Mouse (Mus musculus): ENCODE measurements around the gene Fbxw11.
A peak's percentile ranks its signal among the peaks of the same experiment; 100 is the strongest.

The Fbxw11 gene

DNA sequence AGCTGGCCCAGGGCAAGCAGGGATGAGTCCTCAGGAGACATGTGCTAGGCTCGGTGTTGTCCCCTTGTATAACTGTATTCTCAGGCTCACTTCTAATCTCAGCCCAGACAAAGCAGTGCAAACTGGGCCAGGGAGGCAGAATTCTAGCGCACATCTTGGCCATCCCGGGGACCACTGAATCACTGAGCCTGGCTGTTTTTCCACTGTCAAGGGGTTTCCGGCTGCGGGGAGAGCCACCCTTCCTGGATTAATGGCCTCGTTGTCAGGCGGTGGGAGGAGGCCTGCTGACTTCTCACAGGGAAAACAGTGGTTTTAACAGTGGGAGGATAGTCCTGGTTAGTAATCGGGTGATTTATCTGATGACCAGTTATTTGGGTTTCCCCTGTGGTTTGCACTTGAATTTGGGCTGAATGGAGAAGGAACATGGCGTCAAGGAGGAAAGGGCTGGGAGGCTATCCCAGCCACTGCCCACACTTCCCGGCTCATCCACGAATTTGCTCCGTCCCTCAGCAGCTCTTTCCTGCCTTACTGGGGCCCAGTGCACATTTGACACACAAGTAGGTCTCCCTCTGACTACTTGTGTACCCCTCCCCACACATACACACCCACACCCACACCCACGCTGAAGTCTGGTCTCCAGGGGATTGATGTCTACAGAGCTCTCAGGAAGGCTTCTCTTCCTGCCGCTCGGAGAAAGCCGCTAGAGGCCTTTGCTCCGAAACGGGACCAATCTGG is 125.1 kb downstream of the Fbxw11 start:
- DNase-seq = no peak

DNA sequence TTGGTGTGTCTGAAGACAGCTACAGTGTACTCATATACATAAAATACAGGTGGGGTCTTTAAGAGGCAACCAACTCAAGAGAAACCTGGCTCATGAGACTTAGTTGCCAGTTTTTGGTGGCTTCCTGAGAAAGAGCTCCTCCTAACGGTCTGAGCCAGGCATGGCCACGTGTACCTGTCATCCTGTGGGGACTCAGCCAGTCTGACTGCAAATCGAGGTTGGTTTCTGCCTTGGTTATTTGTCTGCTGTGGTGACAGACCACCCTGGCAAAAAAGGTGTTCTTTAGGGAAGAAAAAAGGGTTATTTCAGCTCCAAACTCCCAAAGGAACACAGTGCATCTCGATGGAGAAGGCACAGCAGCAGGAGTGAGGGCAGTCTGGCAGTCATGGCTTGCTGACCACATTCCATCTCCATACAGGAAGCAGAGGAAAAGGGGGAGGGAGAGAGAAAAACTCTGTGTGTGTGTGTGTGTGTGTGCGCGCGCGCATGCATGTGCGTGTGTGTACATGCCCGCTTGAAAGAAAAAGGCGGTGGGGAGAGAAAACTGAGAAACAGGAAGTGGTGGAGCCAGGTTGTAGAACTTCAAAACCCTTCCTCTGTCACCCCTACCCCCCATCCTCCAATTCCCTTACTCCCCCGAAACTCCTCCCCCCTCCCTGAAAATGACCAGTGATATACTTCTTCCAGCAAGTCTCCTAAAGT is 126.3 kb downstream of the Fbxw11 start:
- no peak for DNase-seq

DNA sequence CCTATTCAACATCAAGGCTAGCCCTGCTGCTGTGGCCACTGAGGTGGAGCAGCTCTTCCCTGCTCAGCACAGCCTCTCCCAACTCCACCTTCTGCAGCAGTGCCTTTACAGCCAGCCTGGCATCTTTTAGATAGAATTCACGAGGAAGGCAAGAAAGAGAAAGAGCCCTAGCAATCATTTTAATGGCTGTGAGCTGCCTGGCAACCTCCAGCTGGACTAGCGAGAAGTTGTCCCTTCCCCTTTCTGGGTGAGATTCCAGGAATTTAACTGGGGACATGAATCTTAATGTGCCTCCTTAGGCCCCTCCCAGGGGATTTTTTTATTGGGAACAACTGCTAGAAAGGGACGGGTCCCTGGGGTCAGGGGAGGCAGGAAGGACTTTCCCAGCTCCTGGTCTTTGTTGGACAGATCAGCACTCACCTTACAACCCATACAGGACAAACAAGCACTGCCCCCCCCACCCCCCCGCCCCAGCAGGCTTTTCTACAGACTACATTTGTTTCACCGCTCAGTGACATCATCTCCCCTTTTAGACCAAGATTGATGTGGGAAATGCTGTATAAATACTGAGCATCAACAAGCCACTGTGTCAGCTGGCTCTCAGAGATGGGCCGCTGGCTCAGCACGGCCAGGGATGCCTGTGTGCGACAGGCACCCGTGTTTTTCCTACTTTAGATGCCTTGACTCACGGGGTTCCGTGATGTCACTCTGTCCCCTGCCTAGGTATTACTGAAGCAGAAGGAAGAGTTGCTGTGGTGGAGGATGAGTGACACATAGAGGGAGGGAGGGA is 138.4 kb downstream of the Fbxw11 start:
- no peak for DNase-seq

DNA sequence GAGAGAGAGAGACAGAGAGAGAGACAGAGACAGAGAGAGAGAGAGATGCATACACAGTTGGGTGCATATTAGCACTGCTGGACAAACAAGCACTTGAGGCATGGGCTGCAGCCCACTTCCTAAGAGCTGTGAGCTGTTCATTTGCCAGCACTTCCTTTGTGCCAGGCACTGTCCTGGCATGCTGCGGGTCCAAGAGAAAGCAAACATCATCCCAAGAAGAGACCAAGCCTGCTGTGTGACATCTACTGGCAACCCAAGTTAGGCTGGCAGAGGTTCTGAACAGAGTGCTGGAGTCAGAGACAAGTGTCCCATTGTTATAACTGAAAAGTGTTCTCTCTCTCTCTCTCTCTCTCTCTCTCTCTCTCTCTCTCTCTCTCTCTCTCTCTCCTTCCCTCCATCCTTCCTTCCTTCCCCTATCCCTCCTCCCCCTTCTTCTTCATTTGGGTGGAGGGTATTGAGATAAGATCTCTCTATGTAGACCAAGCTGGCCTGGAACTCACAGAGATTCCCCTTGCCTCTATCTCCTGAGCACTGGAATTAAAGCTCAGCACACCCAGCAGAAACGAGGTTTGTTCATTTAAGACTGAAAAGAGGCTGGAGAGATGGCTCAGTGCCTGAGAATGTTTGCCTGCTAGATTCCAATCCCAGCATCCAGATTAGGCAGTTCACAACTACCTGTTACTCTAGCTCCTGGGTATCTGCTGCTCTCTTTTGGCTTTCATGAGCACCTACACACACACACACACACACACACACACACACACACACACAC is 139.3 kb downstream of the Fbxw11 start:
- DNase-seq = peak; percentile 16

DNA sequence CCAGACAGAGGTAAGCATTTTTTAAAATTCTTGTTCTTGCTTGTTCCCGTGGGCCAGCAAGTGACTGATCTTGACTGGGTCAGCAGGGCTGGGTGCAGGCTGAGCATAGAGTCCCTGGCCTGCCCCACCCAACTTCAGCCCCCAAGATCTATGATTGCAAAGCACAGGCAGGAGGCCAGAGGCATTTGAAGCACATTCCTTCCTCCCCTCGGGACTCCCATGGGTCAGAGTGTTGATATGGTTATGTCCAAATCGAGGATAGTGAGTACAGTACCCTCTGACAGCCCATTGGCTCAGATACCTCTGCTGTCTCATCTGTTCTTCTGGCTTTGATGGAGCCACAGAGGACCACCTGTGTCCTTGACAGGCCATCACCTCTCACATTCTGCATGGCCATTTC is 140.2 kb downstream of the Fbxw11 start:
- DNase-seq = no peak

DNA sequence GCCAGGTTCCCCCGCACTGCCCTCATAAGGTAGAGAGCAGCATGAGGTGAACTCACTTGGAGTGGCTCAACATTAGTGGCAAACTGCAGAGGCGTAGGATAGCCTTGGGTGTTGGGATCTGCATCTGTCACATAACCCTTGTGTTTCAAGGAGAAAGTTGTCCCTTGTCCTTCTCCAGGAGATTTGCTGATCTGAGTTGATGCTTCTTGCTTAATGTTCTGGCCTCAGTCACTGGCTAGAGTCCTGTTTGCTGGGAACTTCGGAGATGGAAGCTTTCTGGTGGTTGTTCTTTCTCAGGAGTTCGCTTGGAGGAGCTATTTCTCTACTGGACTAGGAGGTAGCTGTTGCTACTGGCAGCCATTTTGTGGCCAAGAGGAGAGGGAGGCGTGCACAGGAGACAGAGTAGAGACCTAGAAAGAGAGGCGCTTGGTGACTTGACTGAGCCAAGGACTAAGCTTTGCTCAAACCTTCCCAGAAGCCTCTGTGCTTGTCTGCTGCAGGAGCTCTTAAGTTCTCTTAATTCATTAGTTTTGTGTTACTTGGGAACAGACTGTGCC is 143.1 kb downstream of the Fbxw11 start:
- no peak for DNase-seq

DNA sequence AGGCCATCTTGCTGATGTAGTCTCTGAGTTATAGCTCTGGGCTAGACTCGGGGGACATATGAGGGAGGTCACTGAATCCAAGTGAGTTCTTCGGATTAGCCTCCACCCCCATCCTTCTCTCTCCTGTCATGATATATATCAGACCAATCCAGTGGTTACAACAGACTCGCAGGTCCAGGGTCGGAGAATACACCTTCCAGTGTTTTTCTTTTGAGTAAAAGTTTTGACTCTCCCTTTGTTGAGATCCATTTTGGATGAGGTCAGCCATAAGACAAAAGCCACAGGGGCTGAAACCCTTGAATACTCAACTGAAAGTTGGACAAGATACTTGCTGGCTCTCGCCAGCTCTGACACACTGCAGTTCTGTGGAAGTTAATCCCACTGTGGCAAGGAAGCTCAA is 143.7 kb downstream of the Fbxw11 start:
- no peak for DNase-seq

DNA sequence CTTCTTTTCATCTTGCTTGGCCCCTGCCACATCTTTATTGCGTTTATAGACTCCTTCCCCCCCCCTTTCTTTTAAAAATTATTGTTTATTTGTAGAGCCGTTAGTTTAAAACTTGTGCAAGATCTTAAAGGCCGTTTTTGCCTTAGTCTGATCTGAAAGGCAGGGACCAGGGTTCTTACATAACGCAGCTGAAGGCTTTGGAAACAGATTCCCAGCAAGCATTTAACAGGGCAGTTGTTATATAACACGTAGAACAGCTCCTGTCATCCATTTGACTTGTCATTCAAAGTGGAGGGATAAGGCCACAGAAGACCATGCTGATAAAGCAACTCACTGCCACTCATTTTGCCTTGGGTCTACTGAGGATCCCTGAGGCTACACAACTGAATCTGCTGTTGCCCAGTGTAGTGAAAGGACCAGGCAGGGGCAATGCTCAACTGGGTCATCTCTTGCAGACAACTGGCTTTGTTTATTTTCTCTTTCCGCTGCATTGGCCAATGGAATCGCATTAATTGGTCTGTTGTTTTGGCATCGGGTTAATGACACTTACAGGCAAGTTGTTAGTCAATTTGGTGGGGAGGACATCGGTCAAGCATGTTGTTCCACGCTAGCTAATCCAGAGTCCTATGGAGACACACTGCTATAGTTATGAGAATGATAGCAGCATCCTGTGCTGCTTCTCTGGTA is 152.4 kb downstream of the Fbxw11 start:
- no peak for DNase-seq
